Mouse (Mus musculus) forebrain, embryonic 15.5 days (tissue): Measurements from ENCODE around the gene Scg5. TPM values are rescaled to one million over a fixed set of nuclear protein-coding genes. Genes with fewer than 3 reads are reported as not detected.

Source experiments
- ATAC-seq: fragments of 200-750 bp; cut with Nextera tagmentation; replicated peaks from 2 replicates; pipeline ENCODE4 v1.8.0; 2017; ENCODE audit warnings: mild to moderate bottlenecking, moderate TSS enrichment, moderate library complexity
- H3K27ac ChIP-seq: fragments of 300-500 bp; sonication (generic); replicated peaks from 2 replicates; pipeline ENCODE4 v1.5.1; 2015; ENCODE audit warnings: mild to moderate bottlenecking, inconsistent platforms
- H3K27me3 ChIP-seq: fragments of 300-500 bp; sonication (generic); 2 replicates; pipeline ENCODE4 v1.6.1; 2015; ENCODE audit warnings: inconsistent platforms
- H3K36me3 ChIP-seq: fragments of 300-500 bp; sonication (generic); 2 replicates; pipeline ENCODE4 v1.6.1; 2015; ENCODE audit warnings: mild to moderate bottlenecking, inconsistent platforms
- H3K4me1 ChIP-seq: fragments of 300-500 bp; sonication (generic); 2 replicates; pipeline ENCODE4 v1.6.1; 2015; ENCODE audit warnings: inconsistent platforms
- H3K4me2 ChIP-seq: fragments of 300-500 bp; sonication (generic); replicated peaks from 2 replicates; pipeline ENCODE4 v1.6.1; 2015; ENCODE audit warnings: mild to moderate bottlenecking, inconsistent platforms
- H3K4me3 ChIP-seq: fragments of 300-500 bp; sonication (generic); 2 replicates; pipeline ENCODE4 v1.5.1; 2015; ENCODE audit warnings: mild to moderate bottlenecking, inconsistent platforms
- H3K9ac ChIP-seq: fragments of 300-500 bp; sonication (generic); replicated peaks from 2 replicates; pipeline ENCODE4 v1.6.1; 2015; ENCODE audit warnings: mild to moderate bottlenecking, inconsistent platforms
- H3K9me3 ChIP-seq: fragments of 300-500 bp; sonication (generic); 2 replicates; pipeline ENCODE4 v1.6.1; 2016; ENCODE audit warnings: inconsistent platforms
- WGBS: fragments of 180-500 bp; shearing (Covaris S2); methylation state at CpG from one replicate; pipeline ENCODE4 v1.1.7; 2015; ENCODE audit warnings: mixed read lengths; 5-methylcytosine and 5-hydroxymethylcytosine counted together
- polyA plus RNA-seq: library from polyadenylated mRNA; unstranded; fragments of >200 nt; fragmentation: Nextera tagmentation; extraction: Ambion mirVana; gene quantifications from 2 replicates; pipeline ENCODE4 v1.2.1, GENCODE M21; 2015

Scg5 gene
- polyA plus RNA-seq, 1 experiment from 2014 or later: 207 TPM

GRCm38 (mm10) chr2:113798605-113799004 lies 30.3 kb downstream of the Scg5 start:
- Histone ChIP-seq H3K27me3 (no peaks in the 10 kb centered on the region), H3K4me2 (no peak overlapping the region), H3K27ac (no peak overlapping the region), H3K4me1 (no peaks in the 10 kb centered on the region), H3K9me3 (no peaks in the 10 kb centered on the region), H3K9ac (no peak overlapping the region), H3K4me3 (no peak overlapping the region), H3K36me3 (0 out of 2 replicates have a peak, but pooled peaks cover 5% of the 10 kb centered on the region)
- 84% methylated on average over 13 of the region's 13 CpGs for WGBS
- peak; percentile 31; the same call in 1 of the 2 replicates for ATAC-seq

GRCm38 (mm10) chr2:113795186-113795585 lies 33.7 kb downstream of the Scg5 start:
- no peaks in the 10 kb centered on the region for H3K27me3 ChIP-seq
- no peak overlapping the region for H3K9ac ChIP-seq
- H3K4me3 ChIP-seq: no peak overlapping the region
- WGBS: 40% methylated on average over 4 of the region's 4 CpGs
- no peak overlapping the region for H3K27ac ChIP-seq
- H3K4me1 ChIP-seq: no peaks in the 10 kb centered on the region
- ATAC-seq: no peak
- H3K36me3 ChIP-seq: peaks cover 15% of the 10 kb centered on the region; the same call in 1 of the 2 replicates
- H3K4me2 ChIP-seq: no peak overlapping the region
- no peaks in the 10 kb centered on the region for H3K9me3 ChIP-seq

GRCm38 (mm10) chr2:113793521-113793920 lies 35.4 kb downstream of the Scg5 start:
- H3K27ac ChIP-seq: no peak overlapping the region
- H3K4me1 ChIP-seq: no peaks in the 10 kb centered on the region
- no peak overlapping the region for H3K4me3 ChIP-seq
- peaks cover 21% of the 10 kb centered on the region; the same call in 1 of the 2 replicates for H3K36me3 ChIP-seq
- H3K9me3 ChIP-seq: no peaks in the 10 kb centered on the region
- H3K4me2 ChIP-seq: no peak overlapping the region
- ATAC-seq: no peak
- no peaks in the 10 kb centered on the region for H3K27me3 ChIP-seq
- WGBS: 90% methylated on average over 3 of the region's 3 CpGs
- H3K9ac ChIP-seq: no peak overlapping the region

GRCm38 (mm10) chr2:113788821-113789387 lies 40.0 kb downstream of the Scg5 start:
- H3K9me3 ChIP-seq: no peaks in the 10 kb centered on the region
- no peak overlapping the region for H3K4me3 ChIP-seq
- 90% methylated on average over 4 of the region's 4 CpGs for WGBS
- H3K36me3 ChIP-seq: peaks cover 25% of the 10 kb centered on the region; the same call in 1 of the 2 replicates
- H3K9ac ChIP-seq: no peak overlapping the region
- no peaks in the 10 kb centered on the region for H3K27me3 ChIP-seq
- ATAC-seq: no peak
- no peak overlapping the region for H3K4me2 ChIP-seq
- no peaks in the 10 kb centered on the region for H3K4me1 ChIP-seq
- H3K27ac ChIP-seq: no peak overlapping the region

- Histone ChIP-seq H3K9me3 (no peaks in the 10 kb centered on the region), H3K9ac (no peak overlapping the region), H3K4me2 (no peak overlapping the region), H3K36me3 (peaks cover 25% of the 10 kb centered on the region; the same call in 1 of the 2 replicates), H3K4me1 (no peaks in the 10 kb centered on the region), H3K27ac (no peak overlapping the region), H3K4me3 (no peak overlapping the region), H3K27me3 (no peaks in the 10 kb centered on the region)
- WGBS: 77% methylated on average over 4 of the region's 4 CpGs
- no peak for ATAC-seq
Measured at GRCm38 (mm10) chr2:113787882-113788281, 41.0 kb downstream of the Scg5 start.

GRCm38 (mm10) chr2:113784851-113785250 lies 44.1 kb downstream of the Scg5 start:
- Histone ChIP-seq H3K4me2 (no peak overlapping the region), H3K9me3 (no peaks in the 10 kb centered on the region), H3K27ac (no peak overlapping the region), H3K27me3 (no peaks in the 10 kb centered on the region), H3K4me1 (no peaks in the 10 kb centered on the region), H3K36me3 (peaks cover 15% of the 10 kb centered on the region; the same call in 1 of the 2 replicates), H3K9ac (no peak overlapping the region), H3K4me3 (no peak overlapping the region)
- WGBS: 91% methylated on average over 3 of the region's 3 CpGs
- no peak for ATAC-seq

- no peak overlapping the region for H3K27ac ChIP-seq
- no peak overlapping the region for H3K4me2 ChIP-seq
- 0 out of 2 replicates have a peak, but pooled peaks cover 9% of the 10 kb centered on the region for H3K36me3 ChIP-seq
- no peaks in the 10 kb centered on the region for H3K27me3 ChIP-seq
- ATAC-seq: no peak
- 79% methylated on average over 4 of the region's 4 CpGs for WGBS
- H3K4me3 ChIP-seq: no peak overlapping the region
- H3K9ac ChIP-seq: no peak overlapping the region
- no peaks in the 10 kb centered on the region for H3K9me3 ChIP-seq
- H3K4me1 ChIP-seq: no peaks in the 10 kb centered on the region
Measured at GRCm38 (mm10) chr2:113781521-113781920, 47.4 kb downstream of the Scg5 start.

GRCm38 (mm10) chr2:113781107-113781506 lies 47.8 kb downstream of the Scg5 start:
- Histone ChIP-seq H3K36me3 (peaks cover 13% of the 10 kb centered on the region; the same call in 1 of the 2 replicates), H3K9me3 (no peaks in the 10 kb centered on the region), H3K4me3 (no peak overlapping the region), H3K27me3 (no peaks in the 10 kb centered on the region), H3K4me1 (no peaks in the 10 kb centered on the region), H3K9ac (no peak overlapping the region), H3K4me2 (no peak overlapping the region), H3K27ac (no peak overlapping the region)
- WGBS: 70% methylated on average over 5 of the region's 5 CpGs
- no peak for ATAC-seq

- no peaks in the 10 kb centered on the region for H3K9me3 ChIP-seq
- WGBS: 77% methylated on average over 3 of the region's 3 CpGs
- no peak for ATAC-seq
Measured at GRCm38 (mm10) chr2:113779336-113779735, 49.6 kb downstream of the Scg5 start.

GRCm38 (mm10) chr2:113778036-113778435 lies 50.9 kb downstream of the Scg5 start:
- Histone ChIP-seq H3K9me3 (no peaks in the 10 kb centered on the region), H3K4me1 (no peaks in the 10 kb centered on the region), H3K4me3 (no peak overlapping the region), H3K27ac (no peak overlapping the region), H3K36me3 (peaks cover 25% of the 10 kb centered on the region; the same call in 1 of the 2 replicates), H3K9ac (no peak overlapping the region), H3K27me3 (no peaks in the 10 kb centered on the region), H3K4me2 (no peak overlapping the region)
- 83% methylated on average over 6 of the region's 6 CpGs for WGBS
- ATAC-seq: no peak

More at GRCm38 (mm10) chr2:113779336-113779735, 49.6 kb downstream of the Scg5 start:
- Histone ChIP-seq H3K27me3 (no peaks in the 10 kb centered on the region), H3K9ac (no peak overlapping the region), H3K4me3 (no peak overlapping the region), H3K36me3 (peaks cover 21% of the 10 kb centered on the region; the same call in 1 of the 2 replicates), H3K27ac (no peak overlapping the region), H3K4me1 (no peaks in the 10 kb centered on the region), H3K4me2 (no peak overlapping the region)

GRCm38 (mm10) chr2:113776297-113776696 lies 52.6 kb downstream of the Scg5 start:
- no peaks in the 10 kb centered on the region for H3K9me3 ChIP-seq
- peaks cover 25% of the 10 kb centered on the region; the same call in 1 of the 2 replicates for H3K36me3 ChIP-seq
- no peaks in the 10 kb centered on the region for H3K4me1 ChIP-seq
- no peak overlapping the region for H3K27ac ChIP-seq
- H3K4me3 ChIP-seq: no peak overlapping the region
- WGBS: 94% methylated on average over 3 of the region's 3 CpGs
- H3K4me2 ChIP-seq: no peak overlapping the region
- H3K9ac ChIP-seq: no peak overlapping the region
- no peaks in the 10 kb centered on the region for H3K27me3 ChIP-seq
- no peak for ATAC-seq

- Histone ChIP-seq H3K4me3 (no peak overlapping the region), H3K9ac (no peak overlapping the region), H3K4me2 (no peak overlapping the region), H3K27me3 (no peaks in the 10 kb centered on the region), H3K36me3 (peaks cover 25% of the 10 kb centered on the region; the same call in 1 of the 2 replicates), H3K9me3 (no peaks in the 10 kb centered on the region), H3K4me1 (no peaks in the 10 kb centered on the region), H3K27ac (no peak overlapping the region)
- no peak for ATAC-seq
- 84% methylated on average over 6 of the region's 6 CpGs for WGBS
Measured at GRCm38 (mm10) chr2:113774150-113774805, 54.6 kb downstream of the Scg5 start.
